Mouse (Mus musculus) MN1 (cell line): ENCODE results near the gene Krt86.

Experiments
- DNase-seq: peaks from one replicate; pipeline ENCODE4 v3.0.0-alpha.2; 2016; ENCODE audit warnings: low spot score

Krt86 gene

GRCm38 (mm10) chr15:101472952-101473528 is at the start of gene Krt86:
TSS of gene Krt86 (plus strand) at chr15:101473478.
- DNase-seq = no peak

- no peak for DNase-seq
These were observed 48.4 kb upstream of the Krt86 start for GRCm38 (mm10) chr15:101424914-101425313.

GRCm38 (mm10) chr15:101436611-101437010 is 36.7 kb upstream of the Krt86 start:
- DNase-seq = no peak

- DNase-seq = no peak
These were observed 34.7 kb upstream of the Krt86 start, which contains the start of gene Krt87 for GRCm38 (mm10) chr15:101438555-101438954. TSS of gene Krt87 (minus strand) at chr15:101438804.

GRCm38 (mm10) chr15:101440837-101441236 is 32.4 kb upstream of the Krt86 start:
- DNase-seq = no peak

- DNase-seq = no peak
These were observed 26.7 kb upstream of the Krt86 start for GRCm38 (mm10) chr15:101446572-101446971.

- no peak for DNase-seq
These were observed 25.8 kb upstream of the Krt86 start, which contains the start of gene Krt88 for GRCm38 (mm10) chr15:101447444-101447843. TSS of gene Krt88 (plus strand) at chr15:101447744.

GRCm38 (mm10) chr15:101453093-101453736 is 20.1 kb upstream of the Krt86 start:
- DNase-seq = peak; percentile 14

DNA sequence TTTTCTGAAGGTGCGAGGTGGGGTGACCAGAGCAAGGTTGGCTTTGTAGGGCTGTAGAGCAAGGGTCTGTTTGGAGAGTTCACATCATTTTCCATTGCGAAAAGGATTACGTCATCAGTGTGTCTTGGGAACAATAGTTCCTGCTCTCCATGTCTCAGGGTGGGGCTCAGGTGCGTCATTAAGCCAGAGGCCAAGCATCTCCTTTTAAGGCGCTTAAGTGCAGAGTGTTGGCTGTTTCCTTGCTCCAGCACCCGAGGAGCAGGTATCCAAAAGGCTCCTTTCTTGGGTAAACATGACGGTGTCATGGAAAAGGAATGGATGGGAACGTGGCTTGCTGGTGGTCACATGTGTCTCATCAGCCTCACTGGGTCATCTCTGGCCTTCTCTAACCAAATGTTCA is 18.5 kb upstream of the Krt86 start:
- no peak for DNase-seq

DNA sequence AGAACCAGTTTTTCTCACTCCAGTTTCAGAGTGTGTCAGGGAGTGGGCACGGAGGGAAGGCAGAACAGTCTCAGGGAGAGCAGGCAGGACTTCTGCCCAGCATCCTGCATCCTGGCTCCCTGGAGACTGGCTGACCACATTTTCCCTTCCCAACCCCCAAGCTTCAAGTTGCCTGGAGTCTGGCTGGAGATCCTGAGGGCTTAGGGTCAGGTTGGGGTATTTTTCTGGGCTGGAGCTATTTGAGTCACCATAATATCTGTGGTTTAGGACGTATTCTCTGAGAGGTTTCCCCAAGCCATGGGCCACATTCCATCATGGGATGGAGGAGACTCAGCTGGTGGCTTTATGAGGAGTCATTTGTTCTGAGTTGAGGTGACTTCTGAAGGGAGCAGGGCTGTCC is 18.0 kb upstream of the Krt86 start:
- no peak for DNase-seq

- DNase-seq = no peak
These were observed 17.4 kb upstream of the Krt86 start for GRCm38 (mm10) chr15:101455891-101456290.

GRCm38 (mm10) chr15:101458361-101458930 is 14.8 kb upstream of the Krt86 start:
- no peak for DNase-seq

DNA sequence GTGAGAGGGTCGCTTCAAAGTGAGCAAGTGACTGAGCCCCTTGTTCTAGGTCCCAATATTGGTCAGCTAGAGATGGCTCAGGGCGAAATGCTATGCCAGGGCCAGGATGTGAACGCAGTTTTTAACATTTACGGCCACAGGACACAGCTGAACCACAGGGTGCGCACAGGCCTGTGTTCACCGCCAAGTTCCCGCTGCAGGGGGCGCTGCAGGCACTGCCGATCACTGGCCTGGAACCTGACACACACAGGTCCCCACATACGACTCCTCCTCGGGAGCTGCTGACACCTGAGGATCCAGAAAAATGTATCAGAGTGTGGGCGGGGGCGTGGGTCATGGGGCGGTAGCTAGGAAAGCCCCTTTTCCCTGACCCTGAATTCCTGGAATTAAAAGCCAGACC is 14.0 kb upstream of the Krt86 start:
- DNase-seq = no peak

DNA sequence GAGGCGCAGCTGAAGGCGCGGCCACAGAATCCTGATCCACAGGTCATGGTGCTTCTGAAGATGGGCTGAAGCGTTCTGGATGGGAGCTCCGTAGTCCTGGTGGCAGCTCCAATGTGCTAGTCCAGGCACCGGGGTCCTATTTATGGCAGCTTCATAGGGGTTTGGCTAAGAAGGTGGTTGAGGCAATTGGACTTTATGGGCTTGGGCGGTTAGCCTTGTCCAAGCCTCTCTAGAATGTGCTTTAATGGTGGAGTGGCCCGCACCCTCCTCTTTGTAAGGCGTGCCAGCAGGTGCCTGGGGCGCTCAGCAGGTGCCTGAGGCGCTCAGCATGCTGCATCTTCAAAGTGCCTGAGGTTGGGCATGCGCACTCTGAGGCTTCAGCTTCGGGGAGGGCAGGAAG is 9.6 kb upstream of the Krt86 start, which contains the start of gene Krt81:
Gene Krt81 (minus strand): TSS at position 101 of the 400 bp plus-strand sequence.
- DNase-seq = no peak

DNA sequence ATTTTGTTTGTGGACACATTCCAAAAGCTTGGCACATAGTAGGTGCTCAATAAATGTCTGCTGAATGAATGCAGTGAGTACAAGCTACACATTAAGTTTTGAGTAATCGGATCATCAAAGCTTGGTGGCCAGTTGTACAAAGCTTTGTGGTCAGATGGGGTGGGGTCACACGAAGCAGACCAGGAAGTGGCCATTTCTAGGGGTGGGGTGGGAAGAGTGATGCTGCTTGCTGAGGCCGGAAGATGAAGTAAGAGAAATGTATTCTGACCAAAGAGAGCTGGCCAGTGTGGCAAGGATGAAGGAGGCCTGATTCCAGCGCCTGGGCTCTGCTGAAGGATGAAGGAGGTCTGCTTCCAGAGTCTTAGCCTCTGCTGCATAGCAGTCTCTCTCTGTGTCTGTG is 4.2 kb upstream of the Krt86 start:
- DNase-seq = no peak

- DNase-seq = no peak
These were observed 5.9 kb downstream of the Krt86 start for GRCm38 (mm10) chr15:101479007-101479665.

DNA sequence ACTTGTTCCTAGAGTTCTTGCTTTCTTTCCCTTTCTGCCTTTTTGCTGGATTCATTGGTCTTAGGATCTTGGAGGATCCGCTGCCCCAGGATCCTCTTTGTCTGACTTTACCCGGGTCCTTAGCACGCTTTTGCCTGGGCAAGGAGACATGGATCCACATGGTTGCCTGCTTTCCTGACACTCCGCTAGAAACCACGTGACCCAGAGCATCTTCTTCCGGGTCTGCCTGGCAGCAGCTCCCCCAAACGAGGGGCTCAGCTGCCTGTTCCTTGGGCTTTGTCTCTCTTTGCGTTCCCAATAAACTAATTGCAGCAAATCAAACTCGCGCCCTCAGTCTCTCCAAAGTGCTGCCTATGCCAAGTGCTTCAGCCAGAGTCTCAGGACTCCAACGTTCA is 6.4 kb downstream of the Krt86 start:
- no peak for DNase-seq

GRCm38 (mm10) chr15:101482056-101482455 is 8.8 kb downstream of the Krt86 start:
- DNase-seq = no peak

GRCm38 (mm10) chr15:101483646-101484045 is 10.4 kb downstream of the Krt86 start:
- no peak for DNase-seq

DNA sequence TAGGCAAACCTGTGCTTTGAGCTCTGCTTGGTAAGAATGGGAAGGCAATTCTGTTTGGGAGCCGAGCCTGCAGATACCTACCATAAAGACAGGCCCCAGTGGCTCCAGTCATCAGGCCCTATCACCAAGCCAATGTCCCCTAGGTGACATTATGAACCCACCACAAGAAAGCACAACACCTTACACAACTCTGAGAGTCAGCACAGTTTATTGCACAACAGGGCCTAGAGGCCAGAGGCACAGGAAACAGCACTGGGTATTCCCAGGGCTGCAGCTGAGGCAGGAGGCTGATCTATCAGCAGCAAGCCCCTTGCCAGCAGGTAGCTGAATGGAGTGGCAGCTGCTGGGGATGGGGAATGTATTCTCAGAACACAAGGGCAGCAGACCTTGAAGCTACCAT is 11.7 kb downstream of the Krt86 start:
- no peak for DNase-seq

GRCm38 (mm10) chr15:101485911-101486635 is 12.8 kb downstream of the Krt86 start:
- no peak for DNase-seq

DNA sequence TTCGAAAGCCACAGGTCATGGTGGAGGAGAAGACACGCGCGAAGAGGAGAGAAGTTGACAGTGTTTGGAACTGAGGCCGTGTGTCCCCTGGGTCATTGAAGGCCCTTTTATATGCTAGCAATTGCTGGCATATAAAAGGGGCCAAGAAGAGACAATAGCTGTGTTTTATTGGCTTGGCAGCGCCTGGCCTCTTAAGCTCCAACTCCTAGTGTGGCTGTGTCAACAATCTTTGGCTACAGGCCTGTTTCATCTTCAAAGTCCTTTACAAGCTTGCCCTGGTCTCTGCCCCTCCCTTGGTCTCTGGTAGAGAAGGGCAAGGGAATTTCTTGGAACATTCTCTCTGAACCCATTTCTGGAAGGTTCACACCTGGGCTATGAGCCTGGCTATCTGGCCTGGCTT is 18.2 kb downstream of the Krt86 start, which contains the start of gene Krt83:
Gene Krt83 (minus strand): TSS at position 82 of the 400 bp plus-strand sequence.
- no peak for DNase-seq
